Mouse (Mus musculus) MEL (cell line): Measurements from ENCODE around the gene Rtn1.

Experiments
- CHD1 ChIP-seq: IDR thresholded peaks from 2 replicates; pipeline ENCODE4 v1.6.1; 2012; ENCODE audit warnings: low read depth, mild to moderate bottlenecking, inconsistent platforms, low read length, improper control_type of control experiment
- CHD2 ChIP-seq: IDR thresholded peaks from 2 replicates; pipeline ENCODE4 v1.6.1; 2011; ENCODE audit warnings: low read length, improper control_type of control experiment
- CTCF ChIP-seq, 3 experiments: IDR thresholded peaks in 2 of 3; conservative IDR thresholded peaks in 1 of 3; 2 replicates each; pipeline ENCODE4 v1.5.1; 2011 to 2012; ENCODE audit warnings: low read length in 3 of 3, low read depth in 2 of 3, mild to moderate bottlenecking in 2 of 3, improper control_type of control experiment in 1 of 3, inconsistent platforms in 1 of 3, mixed read lengths in 1 of 3, moderate library complexity in 1 of 3; ENCODE audit not compliant: control insufficient read depth in 1 of 3, insufficient read depth in 1 of 3, poor library complexity in 1 of 3, severe bottlenecking in 1 of 3
- EP300 ChIP-seq, 2 experiments: IDR thresholded peaks; 2 replicates each; pipeline ENCODE4 v1.6.1; 2011; ENCODE audit warnings: improper control_type of control experiment in 2 of 2, low read length in 2 of 2, low read depth in 1 of 2, mild to moderate bottlenecking in 1 of 2
- ETS1 ChIP-seq: IDR thresholded peaks from 2 replicates; pipeline ENCODE4 v1.6.1; 2012; ENCODE audit warnings: low read depth, mild to moderate bottlenecking, inconsistent platforms, low read length, improper control_type of control experiment, moderate library complexity
- MAFK ChIP-seq: IDR thresholded peaks from 2 replicates; pipeline ENCODE4 v1.6.1; 2011; ENCODE audit warnings: low read depth, mild to moderate bottlenecking, low read length, improper control_type of control experiment, borderline replicate concordance
- MAX ChIP-seq: IDR thresholded peaks from 2 replicates; pipeline ENCODE4 v1.6.1; 2011; ENCODE audit warnings: low read length, improper control_type of control experiment
- MXI1 ChIP-seq: IDR thresholded peaks from 2 replicates; pipeline ENCODE4 v1.6.1; 2011; ENCODE audit warnings: mild to moderate bottlenecking, low read depth, low read length, improper control_type of control experiment
- MYC ChIP-seq: IDR thresholded peaks from 2 replicates; pipeline ENCODE4 v1.6.1; 2011; ENCODE audit warnings: low read depth, mild to moderate bottlenecking, low read length, improper control_type of control experiment, moderate library complexity
- NELFE ChIP-seq: IDR thresholded peaks from 2 replicates; pipeline ENCODE4 v1.6.1; 2011; ENCODE audit warnings: low read depth, low read length, improper control_type of control experiment
- POLR2A ChIP-seq, 2 experiments: IDR thresholded peaks; 2 replicates each; pipeline ENCODE4 v1.6.1; 2011 to 2012; ENCODE audit warnings: low read length in 2 of 2, mild to moderate bottlenecking in 2 of 2, control low read depth in 1 of 2, improper control_type of control experiment in 1 of 2, low read depth in 1 of 2, moderate library complexity in 1 of 2; ENCODE audit not compliant: control insufficient read depth in 1 of 2, insufficient read depth in 1 of 2, poor library complexity in 1 of 2
- TBP ChIP-seq: IDR thresholded peaks from 2 replicates; pipeline ENCODE4 v1.8.0; 2011; ENCODE audit warnings: low read depth, low read length, improper control_type of control experiment
- TCF12 ChIP-seq: IDR thresholded peaks from 2 replicates; pipeline ENCODE4 v1.6.1; 2014; ENCODE audit warnings: low read depth, mild to moderate bottlenecking, inconsistent platforms, low read length, improper control_type of control experiment, moderate library complexity
- ZMIZ1 ChIP-seq: IDR thresholded peaks from 2 replicates; pipeline ENCODE4 v1.6.1; 2012; ENCODE audit warnings: low read depth, mild to moderate bottlenecking, inconsistent platforms, low read length, improper control_type of control experiment, moderate library complexity

DNA sequence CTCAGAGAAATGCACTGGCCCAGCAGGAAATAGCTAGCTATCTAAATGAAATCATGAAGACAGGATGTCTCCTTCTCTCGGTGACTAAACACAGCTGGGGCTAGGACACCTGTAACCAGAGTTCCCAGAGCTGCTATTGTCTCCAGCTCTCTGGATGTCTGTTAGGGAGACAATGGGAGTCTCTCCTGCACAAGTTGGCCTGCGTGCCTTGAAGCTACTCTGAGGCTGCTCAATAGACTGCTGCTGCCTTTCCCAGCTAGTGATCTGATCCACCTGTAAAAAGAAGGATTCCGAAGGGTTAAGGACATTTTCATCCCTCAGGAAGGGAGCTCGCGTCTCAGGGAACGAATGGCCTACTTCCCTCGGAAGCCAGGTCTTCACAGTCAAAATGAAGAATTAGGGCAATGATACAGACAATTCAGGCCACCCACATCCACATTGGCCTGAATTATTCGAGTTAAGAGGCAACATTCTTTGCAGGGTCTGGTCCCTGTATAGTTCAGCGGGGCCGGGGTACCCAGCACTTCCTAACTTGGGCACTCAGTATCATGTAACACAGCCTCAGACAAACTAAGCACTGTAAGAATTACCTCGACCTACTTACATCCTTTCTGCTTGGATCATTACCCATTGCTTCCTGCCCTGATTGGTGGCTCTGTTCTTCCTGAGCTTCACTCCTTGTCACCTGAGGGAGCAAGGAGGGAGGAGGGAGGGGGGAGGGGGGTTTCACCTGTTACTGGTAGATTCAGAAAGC lies 51.0 kb downstream of the Rtn1 start:
- TF ChIP-seq EP300 (IDR thresholded peaks at IDR 0.05; ENCODE audit: low read depth in 1 of 2, low read length in 2 of 2) = no peak
- TF ChIP-seq MAX = no peak
- TF ChIP-seq CTCF (IDR thresholded peaks at IDR 0.05 in 2 of 3, conservative IDR thresholded peaks at IDR 0.05 in 1 of 3; ENCODE audit: control insufficient read depth in 1 of 3, insufficient read depth in 1 of 3, low read depth in 2 of 3, low read length in 3 of 3, poor library complexity in 1 of 3, severe bottlenecking in 1 of 3) = no peak
- no peak for TF ChIP-seq MXI1
- no peak for TF ChIP-seq POLR2A (IDR thresholded peaks at IDR 0.05; ENCODE audit: control insufficient read depth in 1 of 2, insufficient read depth in 1 of 2, low read depth in 1 of 2, low read length in 2 of 2, poor library complexity in 1 of 2)
- TF ChIP-seq ZMIZ1 = no peak
- no peak for TF ChIP-seq TCF12
- no peak for TF ChIP-seq NELFE
- no peak for TF ChIP-seq TBP
- no peak for TF ChIP-seq MYC
- no peak for TF ChIP-seq MAFK
- no peak for TF ChIP-seq CHD2
- no peak for TF ChIP-seq CHD1
- TF ChIP-seq ETS1 = no peak
